Mouse (Mus musculus) ES-Bruce4 (cell line): ENCODE data around the gene Capn12. TPM values are rescaled to one million over a fixed set of nuclear protein-coding genes. Genes with fewer than 3 reads are reported as not detected.

Source experiments
- H3K27ac ChIP-seq: 2 replicates; pipeline ENCODE4 v1.5.1; 2012; ENCODE audit warnings: low read length, inconsistent platforms; ENCODE audit not compliant: insufficient read depth
- H3K27me3 ChIP-seq: 2 replicates; pipeline ENCODE4 v1.6.1; 2012; ENCODE audit warnings: mild to moderate bottlenecking, low read length, inconsistent platforms; ENCODE audit not compliant: control insufficient read depth, poor library complexity, insufficient read depth, severe bottlenecking
- H3K36me3 ChIP-seq: 2 replicates; pipeline ENCODE4 v1.6.1; 2012; ENCODE audit warnings: inconsistent platforms, mild to moderate bottlenecking, low read length, moderate library complexity; ENCODE audit not compliant: control insufficient read depth, poor library complexity, insufficient read depth, severe bottlenecking
- H3K4me1 ChIP-seq: one replicate; pipeline ENCODE4 v1.8.1; 2011; ENCODE audit warnings: low read length; ENCODE audit not compliant: control insufficient read depth, insufficient read depth
- H3K4me3 ChIP-seq: 2 replicates; pipeline ENCODE4 v1.5.1; 2011; ENCODE audit warnings: low read depth, mild to moderate bottlenecking, low read length
- H3K9ac ChIP-seq: 2 replicates; pipeline ENCODE4 v1.6.1; 2012; ENCODE audit warnings: low read depth, mild to moderate bottlenecking, inconsistent platforms; ENCODE audit not compliant: poor library complexity, severe bottlenecking
- H3K9me3 ChIP-seq: replicated peaks from 2 replicates; pipeline ENCODE4 v1.6.1; 2012; ENCODE audit warnings: mild to moderate bottlenecking, low read length, inconsistent platforms; ENCODE audit not compliant: control insufficient read depth, poor library complexity, insufficient read depth, severe bottlenecking
- CTCF ChIP-seq: IDR thresholded peaks from one replicate; pipeline ENCODE4 v1.8.1; 2011; ENCODE audit warnings: low read depth, low read length
- EP300 ChIP-seq: IDR thresholded peaks from 2 replicates; pipeline ENCODE4 v1.6.1; 2011; ENCODE audit warnings: low read depth, low read length; ENCODE audit not compliant: insufficient read depth
- POLR2A ChIP-seq: IDR thresholded peaks from one replicate; pipeline ENCODE4 v1.8.1; 2011; ENCODE audit warnings: low read length; ENCODE audit not compliant: insufficient read depth
- polyA plus RNA-seq: library from polyadenylated mRNA; stranded (reverse); fragments of >200 nt; gene quantifications from 2 replicates; pipeline ENCODE4 v1.2.4, GENCODE M21; 2011; ENCODE audit warnings: low read depth; ENCODE audit not compliant: missing spikeins, insufficient read depth, insufficient read length

Capn12 gene
- polyA plus RNA-seq, 1 experiment, result 0.33 TPM

DNA sequence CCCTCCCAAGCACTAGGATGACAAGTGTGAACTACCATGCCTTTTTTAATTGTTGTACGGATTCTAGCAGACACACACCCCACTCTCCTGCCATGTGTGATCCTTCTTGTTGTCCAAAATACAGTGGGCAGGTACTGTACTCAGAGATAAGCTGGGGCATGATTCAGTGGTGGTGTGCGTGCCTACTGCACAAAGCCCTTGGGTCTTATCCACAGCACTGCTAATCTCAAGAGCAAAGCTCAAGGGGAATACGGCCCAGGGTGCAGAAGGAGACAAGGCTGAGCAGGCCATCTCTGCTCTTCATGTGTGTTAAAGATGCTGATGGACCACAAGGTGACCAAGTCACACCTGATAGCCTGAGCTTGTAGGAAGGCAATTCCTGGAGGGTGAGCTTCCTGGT is 40.0 kb downstream of the Capn12 start:
- Histone ChIP-seq H3K9me3 (no peaks in the 10 kb centered on the region), H3K27me3 (no peaks in the 10 kb centered on the region), H3K9ac (no peak overlapping the region), H3K27ac (no peak overlapping the region), H3K36me3 (peaks cover 31% of the 10 kb centered on the region), H3K4me1 (peaks cover 12% of the 10 kb centered on the region), H3K4me3 (no peak overlapping the region)
- no peak for TF ChIP-seq POLR2A
- TF ChIP-seq CTCF, result no peak
- no peak for TF ChIP-seq EP300

DNA sequence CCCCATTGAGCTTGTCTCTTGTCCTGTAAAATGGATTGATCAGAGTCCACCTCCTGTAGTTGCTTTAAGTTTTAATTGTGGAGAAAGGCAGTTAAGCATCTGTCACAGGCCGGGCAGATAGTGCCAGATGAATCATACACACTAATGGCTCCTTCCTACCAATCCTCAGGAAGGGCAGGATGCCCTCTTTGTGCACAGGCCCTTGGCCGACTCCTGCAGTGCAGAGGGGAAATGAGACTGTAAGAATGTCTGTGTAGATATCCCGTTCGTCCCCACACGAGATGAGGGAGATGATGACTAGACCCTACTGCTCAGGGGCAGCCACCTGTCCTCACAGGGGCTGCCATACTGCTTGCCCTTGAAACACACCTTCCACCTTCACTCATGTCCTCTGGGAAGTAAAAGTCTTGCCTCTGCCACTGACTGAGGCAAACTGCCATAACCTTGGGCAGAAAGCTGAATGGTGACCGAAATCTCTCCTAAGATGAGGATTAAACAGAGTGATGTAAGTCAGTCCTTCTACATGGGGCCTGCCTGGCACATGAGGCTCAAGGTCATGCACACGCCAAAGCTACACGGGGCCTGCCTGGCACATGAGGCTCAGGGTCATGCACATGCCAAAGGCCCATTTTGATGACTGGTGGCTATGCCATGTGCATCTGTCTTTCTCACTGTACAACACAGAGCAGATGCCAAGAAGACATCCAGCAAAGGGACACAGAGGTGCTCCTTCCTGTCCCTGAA is 40.7 kb downstream of the Capn12 start:
- TF ChIP-seq EP300 (no peak), POLR2A (no peak), CTCF (no peak)
- Histone ChIP-seq H3K9me3 (no peaks in the 10 kb centered on the region), H3K4me3 (no peak overlapping the region), H3K27ac (no peak overlapping the region), H3K4me1 (peaks cover 14% of the 10 kb centered on the region), H3K36me3 (peaks cover 25% of the 10 kb centered on the region), H3K9ac (no peak overlapping the region), H3K27me3 (no peaks in the 10 kb centered on the region)

GRCm38 (mm10) chr7:28922606-28923005 is 41.4 kb downstream of the Capn12 start:
- no peak overlapping the region; the same call in 1 of the 2 replicates for H3K27ac ChIP-seq
- H3K4me3 ChIP-seq, result no peak overlapping the region
- H3K36me3 ChIP-seq, result peaks cover 18% of the 10 kb centered on the region; the same call in 1 of the 2 replicates
- H3K9me3 ChIP-seq, result no peaks in the 10 kb centered on the region
- no peak overlapping the region for H3K9ac ChIP-seq
- H3K4me1 ChIP-seq, result peaks cover 14% of the 10 kb centered on the region
- TF ChIP-seq EP300 (no peak), POLR2A (no peak), CTCF (no peak)
- no peaks in the 10 kb centered on the region for H3K27me3 ChIP-seq

DNA sequence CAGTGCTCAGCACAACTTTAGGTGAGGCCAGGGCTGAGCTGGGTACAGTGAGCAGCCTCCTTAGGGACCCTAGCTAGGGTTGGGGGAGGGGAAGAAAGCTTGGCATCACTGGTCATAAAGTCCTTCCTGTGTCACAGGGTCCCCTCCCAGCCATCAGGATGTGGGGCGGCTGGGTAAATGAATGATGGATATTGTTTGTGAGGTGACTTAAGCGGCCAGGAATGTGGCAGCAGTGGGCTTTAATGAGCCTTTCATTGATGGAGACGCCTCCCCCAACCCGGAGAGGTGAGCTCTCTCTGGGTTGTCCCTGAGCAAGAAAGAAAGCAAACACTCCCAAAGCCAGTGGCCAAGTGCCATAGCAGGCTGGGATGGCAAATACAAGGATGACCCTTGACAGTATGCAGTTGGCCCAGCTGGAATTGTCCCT is 42.7 kb downstream of the Capn12 start:
- Histone ChIP-seq H3K36me3 (peaks cover 5% of the 10 kb centered on the region; the same call in 1 of the 2 replicates), H3K4me3 (no peak overlapping the region), H3K9me3 (no peaks in the 10 kb centered on the region), H3K27ac (0 out of 2 replicates have a peak overlapping the region, but pooled peaks have one; percentile 7), H3K9ac (no peak overlapping the region), H3K4me1 (peaks cover 9% of the 10 kb centered on the region), H3K27me3 (no peaks in the 10 kb centered on the region)
- TF ChIP-seq CTCF, result no peak
- no peak for TF ChIP-seq EP300
- TF ChIP-seq POLR2A, result no peak

- TF ChIP-seq CTCF (no peak), POLR2A (no peak), EP300 (no peak)
- no peaks in the 10 kb centered on the region for H3K36me3 ChIP-seq
- H3K4me3 ChIP-seq, result no peak overlapping the region
- peaks cover 14% of the 10 kb centered on the region for H3K4me1 ChIP-seq
- H3K9ac ChIP-seq, result no peak overlapping the region
- H3K27ac ChIP-seq, result peak overlapping the region; percentile 10; the same call in 1 of the 2 replicates
- no peaks in the 10 kb centered on the region for H3K9me3 ChIP-seq
- no peaks in the 10 kb centered on the region for H3K27me3 ChIP-seq
Measured at GRCm38 (mm10) chr7:28924802-28925201, 43.6 kb downstream of the Capn12 start.

GRCm38 (mm10) chr7:28925317-28925716 is 44.1 kb downstream of the Capn12 start:
- Histone ChIP-seq H3K4me1 (peaks cover 15% of the 10 kb centered on the region), H3K36me3 (no peaks in the 10 kb centered on the region), H3K27ac (peak overlapping the region; percentile 10; the same call in 1 of the 2 replicates), H3K9ac (no peak overlapping the region), H3K9me3 (no peaks in the 10 kb centered on the region), H3K4me3 (no peak overlapping the region), H3K27me3 (no peaks in the 10 kb centered on the region)
- TF ChIP-seq EP300 (no peak), CTCF (no peak), POLR2A (no peak)
